Mouse (Mus musculus) kidney, postnatal 14 days (tissue): Measurements from ENCODE around the gene AK157302.
"Not testable (repeated sequence)": the region's sequence is repeated elsewhere in the genome, so short reads cannot be mapped to it uniquely, and the experiment has no call there.

Experiments used
- DNase-seq: peaks from one replicate; pipeline ENCODE4 v3.0.0; 2022; ENCODE audit warnings: mixed read lengths

The AK157302 gene

DNA sequence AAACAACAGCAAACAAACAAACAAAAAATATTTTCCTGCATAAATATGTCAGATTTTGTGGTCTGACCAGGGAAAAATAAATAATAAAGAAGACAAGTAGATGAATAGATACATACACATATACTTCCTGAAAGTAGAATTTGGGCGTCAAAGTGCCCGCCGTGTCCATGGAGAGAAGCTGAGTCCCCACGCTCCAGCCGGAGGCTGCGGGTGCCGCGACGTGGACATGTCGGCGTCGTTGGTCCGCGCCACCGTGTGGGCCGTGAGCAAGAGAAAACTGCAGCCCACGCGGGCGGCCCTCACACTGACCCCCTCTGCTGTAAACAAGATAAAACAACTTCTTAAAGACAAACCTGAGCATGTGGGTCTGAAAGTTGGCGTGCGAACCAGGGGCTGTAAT lies at the start of gene AK157302:
TSS of gene AK157302 (plus strand) at position 144 of the 400 bp plus-strand sequence.
- no peak for DNase-seq

- DNase-seq = no peak
Measured at GRCm38 (mm10) chr13:21446796-21447195, 48.2 kb upstream of the AK157302 start.

GRCm38 (mm10) chr13:21447856-21448614 lies 47.0 kb upstream of the AK157302 start:
- no peak for DNase-seq

DNA sequence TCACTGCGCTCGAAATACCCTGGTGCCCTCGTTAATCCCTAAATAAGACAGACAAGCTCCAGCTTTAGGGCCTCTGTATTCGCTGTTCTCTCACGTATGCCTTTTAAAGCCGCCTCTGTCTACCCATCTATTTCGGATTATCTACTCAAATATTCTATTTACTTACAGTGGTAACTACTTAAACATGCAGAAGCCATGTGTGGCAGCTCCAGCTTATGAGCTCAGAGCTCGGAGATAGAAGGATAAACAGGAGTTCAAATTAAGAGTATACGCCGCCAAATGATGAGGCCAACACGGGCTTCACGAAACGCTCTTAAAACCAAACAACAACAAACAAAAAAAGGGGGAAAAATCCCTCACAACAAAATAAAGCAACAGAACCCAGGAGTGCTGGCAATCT lies 42.0 kb upstream of the AK157302 start:
- no peak for DNase-seq

GRCm38 (mm10) chr13:21453449-21453848 lies 41.6 kb upstream of the AK157302 start, which contains the start of gene Zscan26:
Gene Zscan26 (minus strand): TSS chr13:21453730.
- peak; percentile 88 for DNase-seq

- DNase-seq = no peak
Measured at GRCm38 (mm10) chr13:21454133-21454532, 40.9 kb upstream of the AK157302 start.

GRCm38 (mm10) chr13:21456347-21456746 lies 38.7 kb upstream of the AK157302 start:
- peak; percentile 29 for DNase-seq

GRCm38 (mm10) chr13:21462516-21462915 lies 32.5 kb upstream of the AK157302 start:
- not testable (repeated sequence) for DNase-seq

DNA sequence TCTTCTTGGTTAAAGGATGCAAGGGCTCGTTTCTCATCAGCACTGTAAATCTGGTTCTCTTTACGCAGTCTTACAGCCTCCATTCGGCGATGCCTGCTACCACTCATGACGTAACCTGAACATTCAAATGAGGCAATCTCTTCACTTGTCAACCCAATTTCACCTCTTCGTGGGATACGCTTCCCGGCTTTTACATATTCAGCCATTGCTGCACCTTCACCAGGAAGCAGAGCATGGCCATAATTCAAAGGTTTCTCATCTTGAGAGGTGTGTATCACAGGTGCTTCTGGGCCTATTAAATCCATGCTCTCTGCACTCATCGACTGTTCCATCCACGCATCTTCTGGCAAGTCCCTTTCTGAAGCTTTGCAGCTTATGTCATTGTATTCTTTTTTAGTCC lies 27.7 kb upstream of the AK157302 start:
- DNase-seq = no peak

DNA sequence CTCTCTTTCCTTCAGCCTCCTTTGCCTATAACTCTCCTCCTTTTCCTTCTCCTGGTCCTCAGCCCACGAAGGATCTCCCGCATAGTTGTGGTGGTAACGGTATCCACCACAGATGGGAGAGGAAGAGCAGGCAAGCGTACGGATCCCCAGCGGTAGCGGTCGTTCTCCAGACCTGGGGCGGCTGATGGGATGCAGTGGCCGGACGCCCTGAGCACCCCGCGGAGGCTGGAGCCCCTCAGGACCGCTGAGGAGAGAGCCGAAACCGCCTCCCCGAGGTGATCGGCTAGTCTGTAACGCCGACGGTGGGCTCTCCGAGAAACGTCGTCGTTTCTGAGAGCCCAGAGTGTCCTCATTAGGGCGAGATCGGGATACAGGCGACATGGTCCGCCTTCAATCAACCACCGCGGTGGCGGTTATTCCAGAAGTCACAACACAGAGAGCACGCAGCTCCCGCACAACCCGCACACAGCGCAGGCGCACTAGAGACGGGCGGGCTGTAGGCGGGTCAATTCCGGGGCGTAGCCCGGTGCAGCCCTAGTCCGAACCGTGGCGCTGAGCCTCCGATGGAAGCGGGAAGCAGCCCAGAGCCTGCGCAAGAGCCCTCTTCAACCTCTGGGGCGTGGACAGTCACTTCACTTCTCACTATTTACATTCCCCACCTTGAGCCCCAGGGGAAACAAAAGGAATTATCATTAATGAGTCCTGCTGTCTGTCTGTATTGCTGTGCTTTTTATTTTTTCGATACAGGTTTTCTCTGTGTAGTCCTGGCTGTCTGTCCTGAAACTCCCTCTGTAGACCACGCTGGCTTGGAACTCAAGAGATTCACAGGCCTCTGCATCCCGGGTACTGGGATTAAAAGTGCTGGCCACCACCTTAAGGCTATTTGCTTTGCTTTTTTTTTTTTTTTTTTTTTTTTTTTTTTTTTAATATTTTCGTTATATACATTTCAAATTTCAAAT lies 26.7 kb upstream of the AK157302 start, which contains the start of gene Nkapl:
TSS of gene Nkapl (minus strand) at position 449 of the 959 bp plus-strand sequence.
- DNase-seq = peak; percentile 87

DNA sequence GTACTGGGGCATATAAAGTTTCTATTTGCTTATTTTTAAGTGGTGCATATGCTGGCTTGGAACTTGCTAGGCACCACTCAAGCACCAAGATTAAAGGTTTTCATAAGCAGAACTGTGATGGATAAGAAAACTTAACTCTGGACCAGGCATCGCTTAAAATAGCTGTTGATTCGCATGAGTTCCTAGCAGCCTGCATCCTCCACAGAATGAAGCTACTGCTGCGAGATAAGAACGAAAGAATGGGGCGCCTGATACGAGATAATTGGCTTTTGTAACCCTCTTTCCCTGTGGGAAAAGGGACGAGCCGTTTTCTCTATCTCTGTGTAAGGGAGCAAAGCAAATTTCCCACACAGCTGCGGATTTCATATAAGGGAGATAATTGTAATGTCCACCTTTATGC lies 25.9 kb upstream of the AK157302 start:
- no peak for DNase-seq

- no peak for DNase-seq
Measured at GRCm38 (mm10) chr13:21472427-21472826, 22.6 kb upstream of the AK157302 start.

- DNase-seq = peak; percentile 78
Measured at GRCm38 (mm10) chr13:21478759-21479670, 16.0 kb upstream of the AK157302 start, which contains the start of the genes Zkscan4 and Gm10065. Gene Zkscan4 (plus strand): TSS chr13:21478907. Gene Gm10065 (minus strand): TSS chr13:21479441.

- DNase-seq = no peak
Measured at GRCm38 (mm10) chr13:21486881-21487280, 8.1 kb upstream of the AK157302 start.

DNA sequence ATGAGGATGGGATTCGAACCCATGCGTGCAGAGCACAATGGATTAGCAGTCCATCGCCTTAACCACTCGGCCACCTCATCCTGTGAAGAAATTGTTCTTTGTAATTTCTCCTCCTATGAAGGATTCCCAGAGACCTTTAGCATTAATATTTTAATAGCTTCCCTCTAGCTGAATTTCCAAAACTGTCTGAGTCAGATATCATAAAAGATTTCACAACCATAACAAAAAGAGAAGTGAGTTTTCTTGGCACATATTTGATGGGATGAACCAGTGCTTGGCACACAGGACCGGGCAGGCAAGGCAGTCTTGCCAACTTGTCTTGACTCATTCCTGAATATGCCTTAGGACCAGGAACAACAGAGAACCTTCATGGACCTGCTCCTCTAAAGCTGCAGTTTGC lies 2.2 kb upstream of the AK157302 start:
- no peak for DNase-seq

DNA sequence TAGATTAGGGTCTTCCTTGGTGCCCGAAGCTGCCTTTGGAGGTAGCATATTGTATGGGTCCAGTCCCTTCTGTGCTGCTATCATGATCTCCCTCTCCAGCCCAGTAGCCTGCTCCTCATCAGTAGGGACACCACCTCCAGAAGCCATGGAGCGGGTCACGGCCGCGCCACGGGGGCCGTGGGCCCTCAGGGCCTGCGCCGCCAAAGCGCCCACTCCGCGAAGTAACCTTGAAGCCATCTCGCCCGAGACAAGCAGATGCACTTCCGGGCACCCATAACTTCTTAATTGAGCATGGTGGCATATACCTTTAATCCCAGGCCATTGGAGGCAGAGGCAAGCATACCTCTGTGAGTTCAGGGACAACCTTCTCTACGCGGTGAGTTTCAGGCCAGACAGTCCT lies 6.2 kb downstream of the AK157302 start, which contains the start of gene Gm11273:
TSS of gene Gm11273 (minus strand) at position 237 of the 400 bp plus-strand sequence.
- not testable (repeated sequence) for DNase-seq

DNA sequence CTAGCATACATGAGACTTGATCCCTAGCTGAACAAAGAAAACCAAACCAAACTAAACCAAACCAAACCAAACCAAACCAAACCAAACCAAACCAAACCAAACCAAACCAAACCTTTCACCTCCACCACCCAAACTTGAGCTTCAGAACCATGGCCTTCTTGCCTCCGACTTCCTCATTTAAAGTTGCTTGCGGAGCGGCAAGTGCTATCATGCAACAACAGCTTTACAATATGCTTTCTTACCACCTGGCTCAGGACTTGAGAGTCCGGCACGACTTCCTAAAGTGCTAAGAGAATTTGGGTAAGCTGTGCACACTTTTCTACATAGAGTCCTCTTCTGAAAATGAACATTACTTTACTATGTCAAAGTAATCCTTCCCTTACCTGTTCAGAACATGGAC lies 7.3 kb downstream of the AK157302 start:
- no peak for DNase-seq

DNA sequence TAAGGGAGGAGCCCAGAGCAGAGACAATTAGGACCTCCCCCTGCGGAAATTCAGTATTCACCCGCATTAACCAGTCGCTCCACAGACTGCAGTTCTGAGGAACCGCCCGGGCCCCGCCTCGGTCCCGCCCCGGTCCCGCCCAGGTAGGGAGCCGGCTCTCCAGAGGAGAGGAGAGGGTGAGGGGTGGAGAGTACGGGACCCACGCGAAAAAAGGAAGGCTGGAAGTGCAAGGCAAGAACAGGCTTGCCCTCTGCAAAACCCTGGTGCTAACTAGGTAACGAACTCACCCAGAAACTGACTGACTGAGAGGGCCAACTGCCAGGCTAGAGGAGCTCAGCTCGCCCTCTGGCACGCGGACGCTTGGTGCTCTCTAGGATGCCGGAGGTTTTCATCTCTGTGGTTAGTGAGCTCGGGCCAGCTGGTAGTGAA lies 11.2 kb downstream of the AK157302 start:
- DNase-seq = peak; percentile 90

- DNase-seq = no peak
Measured at GRCm38 (mm10) chr13:21530136-21530535, 35.1 kb downstream of the AK157302 start.

GRCm38 (mm10) chr13:21530781-21531201 lies 35.8 kb downstream of the AK157302 start, which contains the start of gene Zkscan8:
Gene Zkscan8 (minus strand): TSS chr13:21531120.
- peak; percentile 92 for DNase-seq

DNA sequence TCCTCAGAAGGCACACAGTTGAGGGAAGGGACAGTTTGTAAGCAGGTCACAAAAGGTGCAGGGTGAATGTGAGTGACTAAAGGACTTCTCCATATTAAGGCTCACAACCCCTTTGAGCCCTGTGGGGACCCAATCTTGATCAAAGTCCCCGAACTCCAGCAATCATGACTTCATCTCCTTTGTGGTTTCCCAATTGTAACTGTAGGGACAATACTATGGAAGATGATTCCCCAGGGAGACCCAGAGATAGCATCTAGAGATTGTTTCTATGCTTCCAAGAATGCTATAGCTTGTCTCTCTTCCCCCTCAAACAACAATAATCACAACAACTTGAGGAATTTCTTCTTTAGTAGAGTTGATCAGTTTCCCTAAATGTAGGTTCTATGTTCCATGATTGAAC lies 47.7 kb downstream of the AK157302 start, which contains the start of gene Olfr1366:
TSS of gene Olfr1366 (minus strand) at position 101 of the 400 bp plus-strand sequence.
- no peak for DNase-seq
